Mouse (Mus musculus) G1E (cell line): ENCODE measurements around the gene Plxna2. TPM values are rescaled to one million over a fixed set of nuclear protein-coding genes. Genes with fewer than 3 reads are reported as not detected.

Experiments used
- ATAC-seq: 2 replicates; pipeline ENCODE4 v1.8.0; 2016; ENCODE audit warnings: mild to moderate bottlenecking; ENCODE audit not compliant: insufficient number of reproducible peaks, poor library complexity, low FRiP score, severe bottlenecking; ENCODE audit errors: extremely low read depth
- DNase-seq: peaks from one replicate; pipeline ENCODE4 v3.0.0; 2012; ENCODE audit warnings: low spot score
- H3K27me3 ChIP-seq: 2 replicates; pipeline ENCODE4 v1.6.1; 2012; ENCODE audit warnings: mild to moderate bottlenecking, low read length, inconsistent platforms; ENCODE audit not compliant: insufficient read depth
- H3K36me3 ChIP-seq: replicated peaks from 2 replicates; pipeline ENCODE3; 2012; ENCODE audit warnings: mild to moderate bottlenecking, inconsistent platforms
- H3K4me1 ChIP-seq: 2 replicates; pipeline ENCODE4 v1.6.1; 2012; ENCODE audit warnings: low read depth, low read length, inconsistent platforms, mixed read lengths; ENCODE audit not compliant: insufficient read depth
- H3K4me3 ChIP-seq: 2 replicates; pipeline ENCODE4 v1.5.1; 2012; ENCODE audit warnings: low read depth, mild to moderate bottlenecking, inconsistent platforms, low read length, moderate library complexity, mixed read lengths
- H3K9me3 ChIP-seq: replicated peaks from 2 replicates; pipeline ENCODE4 v1.6.1; 2012; ENCODE audit warnings: inconsistent platforms
- CTCF ChIP-seq: IDR thresholded peaks from 2 replicates; pipeline ENCODE4 v1.5.1; 2012; ENCODE audit warnings: low read depth, low read length, inconsistent platforms, mixed read lengths
- GATA1 ChIP-seq: IDR thresholded peaks from 2 replicates; pipeline ENCODE4 v1.6.1; 2012; ENCODE audit warnings: borderline replicate concordance, low read length, inconsistent platforms, mixed read lengths
- GATA2 ChIP-seq: IDR thresholded peaks from 2 replicates; pipeline ENCODE4 v1.6.1; 2012; ENCODE audit warnings: low read depth, low read length, inconsistent platforms, borderline replicate concordance
- POLR2AphosphoS5 ChIP-seq: IDR thresholded peaks from 2 replicates; pipeline ENCODE4 v1.6.1; 2012; ENCODE audit warnings: low read depth, low read length, inconsistent platforms; ENCODE audit not compliant: insufficient replicate concordance
- TAL1 ChIP-seq: conservative IDR thresholded peaks from 2 replicates; pipeline ENCODE4 v1.6.1; 2012; ENCODE audit warnings: low read depth, low read length, inconsistent platforms, mixed read lengths
- polyA plus RNA-seq: library from polyadenylated mRNA; stranded (reverse); fragments of >175 nt; gene quantifications from 2 replicates; pipeline ENCODE4 v1.2.3, GENCODE M21; 2012
- total RNA-seq, 2 experiments: library from RNA; stranded (forward) in 1 of 2; stranded (reverse) in 1 of 2; fragments of 200-1000 nt in 1 of 2; fragments of >200 nt in 1 of 2; fragmentation: Nextera tagmentation in 1 of 2; gene quantifications; 2 replicates each; pipeline ENCODE4 v1.2.3; 2014 to 2017

Plxna2 gene
- total and polyA plus RNA-seq, 3 experiments: 0.08 to 0.38 TPM; not detected in 1

DNA sequence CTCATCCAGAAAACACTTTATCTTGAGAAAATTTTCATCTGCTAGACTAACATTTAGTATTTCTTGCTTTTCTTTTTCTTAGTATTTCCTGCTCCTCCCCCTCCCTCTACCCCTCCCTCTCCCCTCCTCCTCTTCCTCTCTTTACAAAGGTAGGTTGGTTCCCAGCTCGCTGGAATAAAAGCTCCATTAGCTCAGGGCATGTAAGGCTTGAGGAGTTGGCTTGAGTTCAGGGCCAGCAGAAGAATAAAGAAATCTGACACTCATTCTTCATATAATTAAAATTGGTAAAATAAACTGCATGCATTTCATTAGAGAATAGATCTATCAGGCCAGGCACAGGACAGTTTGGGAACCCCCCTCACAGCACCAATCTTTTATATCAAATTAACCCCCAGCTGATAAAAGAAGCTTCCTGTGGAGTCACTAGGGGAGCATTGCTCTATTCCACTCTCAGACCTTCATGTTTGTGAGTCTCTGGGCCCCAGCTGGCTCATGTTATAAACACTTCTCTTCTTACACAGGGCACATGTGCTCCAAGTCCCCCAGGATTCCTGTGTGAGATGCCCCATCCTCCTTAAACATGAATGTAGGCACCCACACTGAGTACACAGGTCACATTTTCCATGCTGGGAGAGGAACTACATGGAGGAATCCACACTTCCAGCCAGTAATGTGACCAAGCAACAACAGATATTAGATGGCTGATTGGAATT lies 29.9 kb upstream of the Plxna2 start:
- H3K9me3 ChIP-seq: no peaks in the 10 kb centered on the region
- H3K4me1 ChIP-seq: no peaks in the 10 kb centered on the region
- ATAC-seq (no peak), DNase-seq (no peak)
- H3K27me3 ChIP-seq: no peaks in the 10 kb centered on the region
- TF ChIP-seq TAL1: no peak
- no peak for TF ChIP-seq CTCF
- no peaks in the 10 kb centered on the region for H3K36me3 ChIP-seq
- H3K4me3 ChIP-seq: no peak overlapping the region

DNA sequence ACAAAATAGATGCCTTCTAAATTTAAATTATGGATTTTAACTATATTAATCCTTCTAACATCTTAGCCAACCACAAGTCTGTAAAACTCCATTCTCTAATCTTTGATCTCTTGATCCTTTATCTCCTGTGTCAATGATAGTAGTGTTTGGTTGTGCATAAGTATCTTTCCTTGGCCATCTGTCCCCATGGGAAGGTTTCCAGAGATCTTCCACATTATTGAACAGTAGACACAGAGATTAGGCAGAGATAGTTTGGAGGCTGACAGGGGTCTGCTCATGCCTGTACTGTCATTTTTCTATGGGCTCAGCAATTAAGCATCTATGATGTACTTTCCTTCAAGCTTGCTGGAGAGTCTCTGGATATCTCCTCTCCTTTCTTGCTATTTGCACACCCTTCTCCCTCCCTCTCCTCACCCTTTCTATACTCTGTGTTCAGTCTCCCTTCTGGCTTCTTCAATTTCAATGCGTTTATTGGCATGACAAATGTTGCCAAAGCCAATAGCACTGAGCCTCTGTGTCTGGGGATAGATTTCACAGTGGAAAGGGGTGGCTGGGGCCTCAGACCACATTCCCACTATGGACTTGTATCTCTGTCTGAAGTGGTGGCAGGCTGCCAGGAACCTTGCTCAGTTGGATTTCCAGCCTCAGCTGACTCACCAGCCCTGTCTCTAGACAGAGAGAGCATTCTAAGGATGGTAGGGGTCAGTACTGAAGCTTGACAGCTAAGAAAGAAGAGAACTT lies 29.1 kb upstream of the Plxna2 start:
- DNase-seq: no peak
- Histone ChIP-seq H3K9me3 (no peaks in the 10 kb centered on the region), H3K36me3 (no peaks in the 10 kb centered on the region), H3K4me1 (no peaks in the 10 kb centered on the region), H3K27me3 (no peaks in the 10 kb centered on the region), H3K4me3 (no peak overlapping the region)
- no peak for ATAC-seq
- TF ChIP-seq TAL1: no peak

DNA sequence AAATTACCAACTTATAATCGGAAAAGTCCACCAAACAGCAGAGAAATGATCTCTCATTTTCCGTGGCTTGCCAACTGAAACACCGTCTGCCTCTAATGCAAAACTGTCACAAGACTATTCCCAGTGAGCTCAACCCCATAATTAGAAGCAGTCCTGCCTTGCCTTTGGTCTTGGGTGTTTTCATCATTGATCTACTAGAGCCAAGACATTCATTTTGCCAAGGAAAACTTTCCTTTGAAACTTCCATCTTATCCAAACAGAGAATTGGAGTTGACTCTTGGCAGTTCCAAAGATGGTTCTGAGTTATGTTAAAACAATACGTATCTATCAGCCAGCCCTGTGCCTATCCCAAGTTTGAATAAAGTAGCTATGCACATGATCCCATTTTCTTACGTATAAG lies 24.9 kb upstream of the Plxna2 start:
- TF ChIP-seq POLR2AphosphoS5: no peak
- no peak for TF ChIP-seq GATA2
- no peak for TF ChIP-seq GATA1
- TF ChIP-seq CTCF: no peak
- ATAC-seq: no peak
- Histone ChIP-seq H3K9me3 (no peaks in the 10 kb centered on the region), H3K4me1 (no peaks in the 10 kb centered on the region), H3K27me3 (no peaks in the 10 kb centered on the region), H3K4me3 (no peak overlapping the region), H3K36me3 (no peaks in the 10 kb centered on the region)
- DNase-seq: no peak

DNA sequence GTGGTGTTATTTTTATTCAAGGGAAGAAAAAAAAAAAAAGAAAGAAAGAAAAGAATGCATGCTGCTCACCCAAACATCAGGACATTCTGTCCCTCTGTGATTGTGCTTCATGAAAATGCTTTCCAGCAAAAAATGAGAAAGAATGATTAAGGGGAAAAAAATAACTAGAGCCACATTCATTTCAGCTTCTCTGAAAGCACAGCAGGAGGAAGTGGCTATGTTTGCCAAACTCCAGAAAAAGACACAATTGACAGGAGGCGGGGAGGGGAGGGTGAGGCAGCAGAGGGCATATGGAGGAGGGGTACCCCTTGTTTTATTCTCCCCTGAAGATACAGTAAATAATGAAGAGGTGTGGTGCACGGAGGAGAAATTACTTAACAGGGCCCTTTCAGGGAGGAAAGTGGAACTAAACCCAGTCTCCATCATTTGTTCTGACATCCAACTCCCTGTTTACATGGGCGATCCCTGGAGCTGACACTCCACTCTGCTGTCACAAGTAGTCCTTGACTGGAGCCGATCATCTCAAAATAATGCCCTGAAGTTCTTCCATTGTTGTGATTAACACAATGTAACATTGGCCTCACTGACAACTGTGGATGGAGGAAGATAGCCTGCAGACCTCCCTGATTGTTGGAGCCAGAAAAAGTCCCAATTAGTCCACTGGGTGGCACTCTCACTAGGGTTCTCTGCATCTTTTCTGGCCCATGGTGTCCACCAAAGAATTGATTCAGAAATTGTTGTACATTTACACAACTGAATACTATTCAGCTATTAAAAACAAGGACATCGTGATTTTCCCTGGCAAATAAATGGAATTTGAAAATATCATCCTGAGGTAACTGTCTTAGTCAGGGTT lies 10.4 kb upstream of the Plxna2 start:
- Histone ChIP-seq H3K4me1 (no peaks in the 10 kb centered on the region), H3K9me3 (no peaks in the 10 kb centered on the region), H3K36me3 (no peaks in the 10 kb centered on the region), H3K4me3 (no peak overlapping the region), H3K27me3 (no peaks in the 10 kb centered on the region)
- DNase-seq (no peak), ATAC-seq (no peak)
- no peak for TF ChIP-seq CTCF
- no peak for TF ChIP-seq GATA2
- TF ChIP-seq POLR2AphosphoS5: no peak
- TF ChIP-seq GATA1: no peak
- no peak for TF ChIP-seq TAL1

DNA sequence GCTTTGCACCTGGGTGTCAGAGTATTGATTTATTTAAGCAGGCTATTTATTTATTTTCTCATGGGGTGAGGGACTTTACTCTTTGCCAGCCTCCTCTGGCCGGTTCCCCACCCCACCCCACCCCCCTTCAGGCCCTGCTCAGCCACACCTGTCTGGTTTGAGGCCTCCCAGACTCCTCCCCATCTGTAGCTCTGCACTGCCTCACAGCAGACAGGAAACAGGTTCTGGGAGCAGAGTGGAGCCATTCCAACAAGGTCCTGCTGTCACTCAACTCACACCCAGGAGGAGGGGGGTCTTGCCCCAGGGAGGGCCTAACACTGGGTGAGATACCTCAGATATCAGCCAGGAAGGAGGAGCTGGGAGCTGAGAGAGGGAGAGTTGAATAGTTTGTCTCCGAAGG lies 7.5 kb upstream of the Plxna2 start:
- no peak overlapping the region for H3K4me3 ChIP-seq
- H3K27me3 ChIP-seq: no peaks in the 10 kb centered on the region
- no peak for ATAC-seq
- no peak for DNase-seq
- no peaks in the 10 kb centered on the region for H3K4me1 ChIP-seq
- TF ChIP-seq POLR2AphosphoS5 (no peak), CTCF (no peak), GATA2 (no peak), GATA1 (no peak), TAL1 (no peak)
- H3K9me3 ChIP-seq: no peaks in the 10 kb centered on the region
- H3K36me3 ChIP-seq: no peaks in the 10 kb centered on the region

DNA sequence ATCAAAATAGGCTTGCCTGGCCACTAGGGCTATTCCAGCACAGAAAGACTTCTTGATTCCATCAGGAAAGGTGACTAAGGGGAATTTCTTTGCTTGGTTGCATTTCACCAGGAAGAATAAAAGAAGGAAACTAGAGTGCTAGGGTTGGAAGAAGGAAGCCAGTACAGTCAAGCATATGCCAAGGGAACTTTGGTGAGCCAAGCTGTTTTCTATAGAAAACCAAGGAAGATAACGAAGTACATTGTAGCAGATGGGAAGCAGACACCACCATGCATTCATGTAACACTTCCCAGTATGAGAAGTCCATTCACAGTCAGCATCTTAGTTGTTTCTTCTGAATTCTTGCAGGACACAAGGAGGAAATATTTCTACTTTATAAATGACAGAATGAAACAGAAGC lies 5.4 kb upstream of the Plxna2 start:
- ATAC-seq (no peak), DNase-seq (no peak)
- H3K27me3 ChIP-seq: no peaks in the 10 kb centered on the region
- no peaks in the 10 kb centered on the region for H3K4me1 ChIP-seq
- H3K4me3 ChIP-seq: no peak overlapping the region
- TF ChIP-seq TAL1 (no peak), GATA2 (no peak), CTCF (no peak)
- no peaks in the 10 kb centered on the region for H3K9me3 ChIP-seq
- no peaks in the 10 kb centered on the region for H3K36me3 ChIP-seq
